Mouse (Mus musculus): ENCODE measurements around the gene Zfp414. TPM values are rescaled to one million over a fixed set of nuclear protein-coding genes. Genes with fewer than 3 reads are reported as not detected.

Zfp414 gene
- polyA plus RNA-seq, 1 experiment from 2014 or later: 28.2 TPM

DNA sequence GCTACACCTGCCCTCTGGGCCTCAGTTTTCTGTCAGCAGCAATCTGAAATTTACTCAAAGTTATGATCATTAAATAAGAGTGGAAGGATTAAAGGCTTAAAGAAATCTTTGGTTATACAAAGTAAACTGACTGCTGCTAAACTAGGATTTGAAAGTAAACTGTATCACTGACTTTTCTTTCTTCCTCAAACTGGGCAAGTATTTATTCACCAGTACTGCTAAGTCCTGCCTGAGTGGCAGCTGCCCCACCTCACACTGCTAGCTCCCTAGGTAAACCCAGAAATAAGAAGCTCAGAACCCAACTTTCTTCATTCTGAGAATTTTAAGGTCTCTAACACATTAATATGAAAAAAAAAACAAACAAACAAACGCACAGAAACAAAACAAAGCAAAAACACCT lies 44.9 kb downstream of the Zfp414 start:
- Histone ChIP-seq H3K4me1 (no peaks in the 10 kb centered on the region), H3K9me3 (no peaks in the 10 kb centered on the region), H3K4me3 (no peak overlapping the region), H3K27me3 (ENCODE audit: insufficient read depth, poor library complexity, severe bottlenecking) (no peaks in the 10 kb centered on the region), H3K36me3 (peaks cover 27% of the 10 kb centered on the region), H3K27ac (no peak overlapping the region)
- no peak for DNase-seq (ENCODE audit: low spot score)
- WGBS: 65% methylated on average over 1 of the region's 1 CpGs

DNA sequence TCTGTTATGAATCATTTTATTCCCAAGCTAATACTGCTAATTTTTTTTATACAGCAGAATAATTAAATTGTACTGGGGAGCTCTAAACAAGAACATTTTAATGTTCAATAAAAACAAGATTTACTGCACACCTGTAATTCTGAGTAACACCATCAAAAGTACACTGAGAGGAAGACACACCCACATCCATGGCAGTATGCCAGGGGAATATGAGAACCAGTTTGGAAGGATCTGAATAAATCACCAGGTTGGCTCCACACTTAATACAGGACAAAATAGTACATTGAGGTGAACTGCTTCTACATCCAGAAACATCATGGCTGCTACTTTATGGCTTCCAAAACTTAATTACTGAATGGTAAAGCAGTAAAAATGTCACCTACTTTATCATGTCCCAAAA lies 46.6 kb downstream of the Zfp414 start:
- no peaks in the 10 kb centered on the region for H3K27me3 ChIP-seq (ENCODE audit: insufficient read depth, poor library complexity, severe bottlenecking)
- H3K36me3 ChIP-seq: peaks cover 29% of the 10 kb centered on the region
- H3K4me1 ChIP-seq: no peaks in the 10 kb centered on the region
- no peak for DNase-seq (ENCODE audit: low spot score)
- no peak overlapping the region for H3K4me3 ChIP-seq
- H3K27ac ChIP-seq: no peak overlapping the region
- H3K9me3 ChIP-seq: no peaks in the 10 kb centered on the region

GRCm38 (mm10) chr17:33676086-33676485 lies 47.2 kb downstream of the Zfp414 start:
- Histone ChIP-seq H3K27me3 (ENCODE audit: insufficient read depth, poor library complexity, severe bottlenecking) (no peaks in the 10 kb centered on the region), H3K9me3 (no peaks in the 10 kb centered on the region), H3K4me3 (no peak overlapping the region), H3K36me3 (peaks cover 29% of the 10 kb centered on the region), H3K4me1 (no peaks in the 10 kb centered on the region), H3K27ac (no peak overlapping the region)
- DNase-seq (ENCODE audit: low spot score): no peak
- 92% methylated on average over 2 of the region's 2 CpGs for WGBS

DNA sequence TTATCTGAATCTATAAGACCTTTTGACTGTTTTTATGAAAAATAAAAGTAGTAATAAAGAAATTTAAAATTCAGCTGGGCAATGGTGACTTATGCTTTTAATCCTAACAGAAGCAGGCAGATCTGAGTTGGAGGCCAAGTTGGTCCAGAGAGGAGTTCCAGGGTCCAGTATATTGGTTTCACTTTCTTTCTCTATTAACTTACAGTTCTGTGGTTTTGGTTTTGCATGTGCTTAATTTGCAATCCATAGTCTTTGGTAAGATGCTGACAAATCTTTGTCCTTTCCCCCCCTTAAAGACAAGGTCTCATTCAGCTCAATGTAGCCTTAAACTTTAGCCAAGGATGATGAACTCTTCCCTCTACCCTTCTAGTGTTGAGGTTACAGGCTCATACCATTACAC lies 49.9 kb downstream of the Zfp414 start:
- Histone ChIP-seq H3K36me3 (peaks cover 27% of the 10 kb centered on the region), H3K4me1 (peaks cover 20% of the 10 kb centered on the region)
- no peak for DNase-seq (ENCODE audit: low spot score)

More for the DNA sequence above, 49.9 kb downstream of the Zfp414 start:
- H3K9me3 ChIP-seq: no peaks in the 10 kb centered on the region
- H3K4me3 ChIP-seq: no peak overlapping the region
- no peaks in the 10 kb centered on the region for H3K27me3 ChIP-seq (ENCODE audit: insufficient read depth, poor library complexity, severe bottlenecking)
- no peak overlapping the region for H3K27ac ChIP-seq

Other genes starting within 250 kb of the Zfp414 start
- 8.8 and 13.3 TPM in 2 replicates for gene Zfp101, start 234.4 kb upstream of the Zfp414 start, polyA plus RNA-seq (2016; fragmentation: Nextera tagmentation; extraction: Ambion mirVana)
- not detected in 2 replicates for gene Actl9, start 196.2 kb upstream of the Zfp414 start, polyA plus RNA-seq (2016; fragmentation: Nextera tagmentation; extraction: Ambion mirVana)
- 38.9 and 51.2 TPM in 2 replicates for gene Adamts10, start 104.9 kb upstream of the Zfp414 start, polyA plus RNA-seq (2016; fragmentation: Nextera tagmentation; extraction: Ambion mirVana)
- gene Myo1f, start 73.4 kb upstream of the Zfp414 start, polyA plus RNA-seq (2016; fragmentation: Nextera tagmentation; extraction: Ambion mirVana): 0.74 and 1.4 TPM in 2 replicates
- gene Pram1, start 9.0 kb downstream of the Zfp414 start, polyA plus RNA-seq (2016; fragmentation: Nextera tagmentation; extraction: Ambion mirVana): 0.33 and 0.44 TPM in 2 replicates
- 281 and 336 TPM in 2 replicates for gene Hnrnpm, start 57.8 kb downstream of the Zfp414 start, polyA plus RNA-seq (2016; fragmentation: Nextera tagmentation; extraction: Ambion mirVana)
- gene March2, start 89.6 kb downstream of the Zfp414 start, polyA plus RNA-seq (2016; fragmentation: Nextera tagmentation; extraction: Ambion mirVana): 65.8 and 73.1 TPM in 2 replicates
- 316 and 329 TPM in 2 replicates for gene Rab11b, start 131.4 kb downstream of the Zfp414 start, polyA plus RNA-seq (2016; fragmentation: Nextera tagmentation; extraction: Ambion mirVana)
- gene Angptl4, start 152.7 kb downstream of the Zfp414 start, polyA plus RNA-seq (2016; fragmentation: Nextera tagmentation; extraction: Ambion mirVana): 7.4 and 19.8 TPM in 2 replicates
- gene Kank3, start 181.4 kb downstream of the Zfp414 start, polyA plus RNA-seq (2016; fragmentation: Nextera tagmentation; extraction: Ambion mirVana): 37.1 and 47.9 TPM in 2 replicates
- 576 and 657 TPM in 2 replicates for gene Rps28, start 195.5 kb downstream of the Zfp414 start, polyA plus RNA-seq (2016; fragmentation: Nextera tagmentation; extraction: Ambion mirVana)
- 482 and 487 TPM in 2 replicates for gene Ndufa7, start 195.5 kb downstream of the Zfp414 start, polyA plus RNA-seq (2016; fragmentation: Nextera tagmentation; extraction: Ambion mirVana)
- 61.6 and 75.7 TPM in 2 replicates for gene Cd320, start 214.0 kb downstream of the Zfp414 start, polyA plus RNA-seq (2016; fragmentation: Nextera tagmentation; extraction: Ambion mirVana)
- gene Gm7029, start 244.7 kb downstream of the Zfp414 start, polyA plus RNA-seq (2016; fragmentation: Nextera tagmentation; extraction: Ambion mirVana): not detected in 2 replicates